Mouse (Mus musculus): ENCODE data around the gene Aanat. TPM values are rescaled to one million over a fixed set of nuclear protein-coding genes. Genes with fewer than 3 reads are reported as not detected.

Aanat gene
- total RNA-seq (2021), result 1 to 10 TPM; 1.0 to 1.6 TPM

- intact Hi-C loops (cut with DNase I), result loop anchor here (5.0 kb wide), 1 partner anchor 41 kb away; the partner anchor contains the start of gene Rhbdf2
Measured at GRCm38 (mm10) chr11:116586310-116586709, at the start of gene Aanat. Aanat (plus strand) TSS chr11:116586432.

GRCm38 (mm10) chr11:116536685-116537084 is 49.5 kb upstream of the Aanat start:
- intact Hi-C loops (cut with DNase I), result no loop called here
- DNase-seq (ENCODE audit: extremely low spot score in 1 of 2, low spot score in 2 of 2), result no peak

More at GRCm38 (mm10) chr11:116586310-116586709, at the start of gene Aanat:
- DNase-seq (ENCODE audit: extremely low spot score in 1 of 2, low spot score in 2 of 2), result no peak

- DNase-seq (ENCODE audit: extremely low spot score in 1 of 2, low spot score in 2 of 2), result no peak
- intact Hi-C loops (cut with DNase I), result no loop called here
Measured at GRCm38 (mm10) chr11:116537388-116537787, 48.8 kb upstream of the Aanat start.

- intact Hi-C loops (cut with DNase I), result no loop called here
Measured at GRCm38 (mm10) chr11:116538142-116538735, 48.0 kb upstream of the Aanat start.

GRCm38 (mm10) chr11:116541183-116541582 is 45.0 kb upstream of the Aanat start:
- intact Hi-C loops (cut with DNase I), result no loop called here
- no peak for DNase-seq (ENCODE audit: extremely low spot score in 1 of 2, low spot score in 2 of 2)

More at GRCm38 (mm10) chr11:116538142-116538735, 48.0 kb upstream of the Aanat start:
- DNase-seq (ENCODE audit: extremely low spot score in 1 of 2, low spot score in 2 of 2), result no peak

GRCm38 (mm10) chr11:116543110-116543509 is 43.1 kb upstream of the Aanat start:
- no peak for DNase-seq (ENCODE audit: extremely low spot score in 1 of 2, low spot score in 2 of 2)
- intact Hi-C loops (cut with DNase I), result no loop called here

GRCm38 (mm10) chr11:116547296-116548060 is 38.8 kb upstream of the Aanat start:
- no peak for DNase-seq (ENCODE audit: extremely low spot score in 1 of 2, low spot score in 2 of 2)
- intact Hi-C loops (cut with DNase I), result no loop called here

GRCm38 (mm10) chr11:116548780-116549179 is 37.5 kb upstream of the Aanat start:
- DNase-seq (ENCODE audit: extremely low spot score in 1 of 2, low spot score in 2 of 2), result no peak
- intact Hi-C loops (cut with DNase I), result no loop called here

- intact Hi-C loops (cut with DNase I), result no loop called here
- no peak for DNase-seq (ENCODE audit: extremely low spot score in 1 of 2, low spot score in 2 of 2)
Measured at GRCm38 (mm10) chr11:116549273-116550038, 36.8 kb upstream of the Aanat start.

GRCm38 (mm10) chr11:116550748-116551147 is 35.5 kb upstream of the Aanat start:
- no peak for DNase-seq (ENCODE audit: extremely low spot score in 1 of 2, low spot score in 2 of 2)
- intact Hi-C loops (cut with DNase I), result no loop called here

GRCm38 (mm10) chr11:116552194-116552593 is 34.0 kb upstream of the Aanat start:
- intact Hi-C loops (cut with DNase I), result no loop called here
- no peak for DNase-seq (ENCODE audit: extremely low spot score in 1 of 2, low spot score in 2 of 2)

- intact Hi-C loops (cut with DNase I), result no loop called here
- no peak for DNase-seq (ENCODE audit: extremely low spot score in 1 of 2, low spot score in 2 of 2)
Measured at GRCm38 (mm10) chr11:116554171-116554878, 31.9 kb upstream of the Aanat start.

- DNase-seq (ENCODE audit: extremely low spot score in 1 of 2, low spot score in 2 of 2), result no peak
- intact Hi-C loops (cut with DNase I), result no loop called here
Measured at GRCm38 (mm10) chr11:116555572-116555971, 30.7 kb upstream of the Aanat start.

- no peak for DNase-seq (ENCODE audit: extremely low spot score in 1 of 2, low spot score in 2 of 2)
- intact Hi-C loops (cut with DNase I), result no loop called here
Measured at GRCm38 (mm10) chr11:116556308-116556707, 29.9 kb upstream of the Aanat start.

GRCm38 (mm10) chr11:116565283-116566041 is 20.8 kb upstream of the Aanat start:
- no peak for DNase-seq (ENCODE audit: extremely low spot score in 1 of 2, low spot score in 2 of 2)
- intact Hi-C loops (cut with DNase I), result no loop called here

GRCm38 (mm10) chr11:116567531-116567930 is 18.7 kb upstream of the Aanat start:
- no peak for DNase-seq (ENCODE audit: extremely low spot score in 1 of 2, low spot score in 2 of 2)
- intact Hi-C loops (cut with DNase I), result no loop called here

- intact Hi-C loops (cut with DNase I), result no loop called here
- DNase-seq (ENCODE audit: extremely low spot score in 1 of 2, low spot score in 2 of 2), result no peak
Measured at GRCm38 (mm10) chr11:116570821-116571220, 15.4 kb upstream of the Aanat start.
